Mouse (Mus musculus) C2C12 (cell line): ENCODE data around the gene Rptor. TPM values are rescaled to one million over a fixed set of nuclear protein-coding genes. Genes with fewer than 3 reads are reported as not detected.

Experiments used
- H3K27me3 ChIP-seq: one replicate; pipeline ENCODE4 v1.6.1; 2011; ENCODE audit not compliant: control insufficient read depth, insufficient read depth, insufficient read length
- H3K36me3 ChIP-seq: one replicate; pipeline ENCODE4 v1.6.1; 2011; ENCODE audit not compliant: control insufficient read depth, insufficient read depth
- H3K4me3 ChIP-seq: one replicate; pipeline ENCODE4 v1.5.1; 2011; ENCODE audit warnings: mild to moderate bottlenecking, control low read depth; ENCODE audit not compliant: poor library complexity, insufficient read depth, severe bottlenecking
- H3K79me2 ChIP-seq: one replicate; pipeline ENCODE4 v1.6.1; 2011; ENCODE audit not compliant: control insufficient read depth, insufficient read depth
- H3K79me3 ChIP-seq: one replicate; pipeline ENCODE4 v1.6.1; 2011; ENCODE audit warnings: low read depth, control low read depth
- H3ac ChIP-seq: one replicate; pipeline ENCODE3; 2011; ENCODE audit warnings: low read depth; ENCODE audit not compliant: control insufficient read depth, insufficient read length
- CEBPB ChIP-seq: IDR thresholded peaks from one replicate; pipeline ENCODE4 v1.6.1; 2011; ENCODE audit warnings: low read depth, mild to moderate bottlenecking, control low read depth, moderate library complexity
- CTCF ChIP-seq: IDR thresholded peaks from one replicate; pipeline ENCODE4 v1.5.1; 2011; ENCODE audit not compliant: control insufficient read depth, insufficient read depth, insufficient read length
- FOSL1 ChIP-seq: IDR thresholded peaks from one replicate; pipeline ENCODE4 v1.8.0; 2011; ENCODE audit warnings: mild to moderate bottlenecking, low read length; ENCODE audit not compliant: poor library complexity, insufficient read depth, severe bottlenecking
- MAX ChIP-seq: IDR thresholded peaks from one replicate; pipeline ENCODE4 v1.6.1; 2011; ENCODE audit warnings: mild to moderate bottlenecking, control low read depth
- MYOD1 ChIP-seq: IDR thresholded peaks from one replicate; pipeline ENCODE4 v1.6.1; 2011; ENCODE audit warnings: low read depth; ENCODE audit not compliant: control insufficient read depth, insufficient read length
- MYOG ChIP-seq: IDR thresholded peaks from one replicate; pipeline ENCODE4 v1.6.1; 2011; ENCODE audit not compliant: control insufficient read depth, insufficient read length; ENCODE audit errors: extremely low read depth
- USF1 ChIP-seq: IDR thresholded peaks from one replicate; pipeline ENCODE4 v1.6.1; 2011; ENCODE audit warnings: low read depth, mild to moderate bottlenecking, control low read depth, moderate library complexity
- polyA plus RNA-seq: library from polyadenylated mRNA; unstranded; fragments of >200 nt; fragmentation: generic; extraction: Trizol; gene quantifications from one replicate; pipeline ENCODE4 v1.2.1, GENCODE M21; 2012; ENCODE audit warnings: missing spikeins

Gene Rptor
- polyA plus RNA-seq, 1 experiment, result 34.8 TPM

DNA sequence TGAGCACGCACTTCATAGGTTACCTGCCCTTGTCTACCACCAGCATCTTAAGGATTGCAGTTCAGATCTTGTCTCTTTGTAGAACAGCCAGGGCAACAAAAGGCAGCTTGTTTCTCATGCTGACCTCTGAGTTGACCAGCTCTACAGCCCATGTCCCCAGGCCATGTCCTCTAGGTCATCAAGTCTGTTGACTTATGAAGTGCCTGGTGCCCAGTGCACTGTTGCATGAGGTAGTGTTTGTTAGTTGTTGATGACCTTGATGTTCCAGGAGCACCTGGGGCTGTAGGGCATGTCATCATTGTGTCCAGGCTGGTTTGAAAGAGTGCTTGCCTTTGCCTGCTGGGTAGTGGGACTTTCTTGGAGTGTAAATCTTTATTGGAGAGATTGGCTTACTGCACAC lies 344.7 kb downstream of the Rptor start:
- no peak for TF ChIP-seq CEBPB
- TF ChIP-seq MYOG, result no peak
- TF ChIP-seq USF1, result no peak
- TF ChIP-seq CTCF, result no peak

DNA sequence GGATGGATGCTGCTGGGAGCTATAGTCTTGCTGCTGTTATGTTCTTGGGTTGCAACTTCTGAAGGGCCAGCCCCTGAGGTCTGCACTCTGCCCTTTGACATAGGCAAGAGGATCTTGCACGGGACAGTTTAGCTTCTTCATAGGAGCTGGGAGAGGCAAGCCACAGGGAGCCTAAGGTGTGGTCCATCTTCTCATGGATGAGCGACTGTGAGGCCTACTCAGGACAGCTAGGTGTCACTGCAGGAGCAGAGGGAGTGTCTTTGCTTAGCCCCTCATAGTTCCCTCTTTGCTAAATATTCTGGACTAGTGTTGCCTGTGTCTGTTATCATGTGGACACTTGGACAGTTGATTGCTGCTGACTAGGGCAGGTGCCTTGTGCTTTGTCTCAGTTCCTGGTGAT lies 345.2 kb downstream of the Rptor start:
- TF ChIP-seq CTCF (peak; percentile 16), CEBPB (no peak), MYOD1 (no peak)
- H3ac ChIP-seq, result no peak overlapping the region
- H3K79me3 ChIP-seq, result peaks cover 98% of the 10 kb centered on the region
- no peaks in the 10 kb centered on the region for H3K27me3 ChIP-seq
- peaks cover 44% of the 10 kb centered on the region for H3K36me3 ChIP-seq
- peaks cover 100% of the 10 kb centered on the region for H3K79me2 ChIP-seq
- no peak overlapping the region for H3K4me3 ChIP-seq

More for the DNA sequence above, 344.7 kb downstream of the Rptor start:
- H3ac ChIP-seq, result no peak overlapping the region
- peaks cover 44% of the 10 kb centered on the region for H3K36me3 ChIP-seq
- peaks cover 96% of the 10 kb centered on the region for H3K79me2 ChIP-seq
- H3K79me3 ChIP-seq, result peaks cover 93% of the 10 kb centered on the region
- H3K27me3 ChIP-seq, result no peaks in the 10 kb centered on the region
- H3K4me3 ChIP-seq, result no peak overlapping the region

DNA sequence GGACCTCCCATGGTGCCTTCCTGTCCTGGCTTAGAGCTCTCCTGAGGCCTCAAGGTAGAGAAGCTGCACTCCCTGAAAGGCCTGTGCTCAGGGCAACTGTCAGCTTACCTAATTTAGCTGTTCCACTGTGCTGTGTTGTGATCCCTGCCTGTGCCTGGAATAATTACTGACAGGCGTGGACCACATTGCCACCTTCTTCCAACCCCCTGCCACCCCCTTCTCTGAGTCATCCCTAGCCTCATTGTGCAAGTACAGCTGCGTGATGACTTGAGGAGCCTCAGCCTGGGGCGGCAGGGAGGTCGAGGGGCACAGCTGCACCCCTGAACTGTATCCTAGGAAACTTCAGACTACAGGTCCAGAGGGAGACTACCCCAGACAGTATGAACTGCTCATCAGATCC lies 345.6 kb downstream of the Rptor start:
- Histone ChIP-seq H3ac (no peak overlapping the region), H3K79me3 (peaks cover 99% of the 10 kb centered on the region), H3K4me3 (no peak overlapping the region), H3K36me3 (peaks cover 44% of the 10 kb centered on the region), H3K79me2 (peaks cover 100% of the 10 kb centered on the region), H3K27me3 (no peaks in the 10 kb centered on the region)
- TF ChIP-seq CEBPB, result peak; percentile 89
- peak; percentile 35 for TF ChIP-seq FOSL1
- no peak for TF ChIP-seq MYOD1
- no peak for TF ChIP-seq USF1
- no peak for TF ChIP-seq MAX
- no peak for TF ChIP-seq CTCF
- no peak for TF ChIP-seq MYOG

DNA sequence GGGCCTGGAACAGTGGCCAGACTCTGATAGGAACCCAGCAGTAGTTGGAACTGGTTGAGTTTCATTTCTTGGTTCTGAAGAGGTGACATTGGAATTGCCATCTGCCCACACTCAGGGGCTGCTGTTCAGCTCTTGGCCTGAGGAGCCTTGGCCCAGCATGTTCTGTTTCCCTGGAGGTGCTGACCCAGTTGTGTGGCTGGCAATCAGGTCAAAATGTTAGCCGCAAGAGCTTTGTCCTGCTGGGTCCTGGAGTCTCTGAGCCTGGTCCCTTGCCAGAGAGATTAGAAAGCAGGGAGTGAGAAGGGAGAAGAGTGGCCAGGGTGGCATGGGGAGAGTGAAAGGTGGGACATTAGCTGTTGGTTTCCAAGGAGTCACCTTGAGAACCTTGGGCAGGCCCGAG lies 346.1 kb downstream of the Rptor start:
- Histone ChIP-seq H3K79me3 (peaks cover 99% of the 10 kb centered on the region), H3K79me2 (peaks cover 100% of the 10 kb centered on the region), H3K27me3 (no peaks in the 10 kb centered on the region), H3K4me3 (no peak overlapping the region), H3ac (no peak overlapping the region), H3K36me3 (peaks cover 44% of the 10 kb centered on the region)
- TF ChIP-seq FOSL1 (no peak), MYOD1 (no peak), CTCF (no peak), MAX (no peak)

Other genes with a start within 250 kb of the Rptor start
- 2.3 TPM for gene Sgsh, start 247.4 kb upstream of the Rptor start, polyA plus RNA-seq
- 0.51 TPM for gene Slc26a11, start 247.3 kb upstream of the Rptor start, polyA plus RNA-seq
- 6.3 TPM for gene Rnf213, start 209.8 kb upstream of the Rptor start, polyA plus RNA-seq
- 18.4 TPM for gene Endov, start 111.6 kb upstream of the Rptor start, polyA plus RNA-seq
- 30.2 TPM for gene Nptx1, start 55.2 kb upstream of the Rptor start, polyA plus RNA-seq